Mouse (Mus musculus): ENCODE results near the gene Hilpda. TPM values are rescaled to one million over a fixed set of nuclear protein-coding genes. Genes with fewer than 3 reads are reported as not detected.

Gene Hilpda
- total and polyA plus RNA-seq, 3 experiments, result 16.3 to 36.0 (median 31.1) TPM

- TF ChIP-seq GATA1 (IDR thresholded peaks at IDR 0.05; ENCODE audit: borderline replicate concordance, low read length), result no peak
- no peak for TF ChIP-seq TAL1 (conservative IDR thresholded peaks at IDR 0.05; ENCODE audit: low read depth, low read length)
- TF ChIP-seq POLR2AphosphoS5 (IDR thresholded peaks at IDR 0.05; ENCODE audit: insufficient replicate concordance, low read depth, low read length), result no peak
- no peak for TF ChIP-seq CTCF (IDR thresholded peaks at IDR 0.05; ENCODE audit: low read depth, low read length)
- no peak for TF ChIP-seq GATA2 (IDR thresholded peaks at IDR 0.05; ENCODE audit: borderline replicate concordance, low read depth, low read length)
- no peaks in the 10 kb centered on the region for H3K36me3 ChIP-seq (replicated peaks)
- peaks cover 17% of the 10 kb centered on the region for H3K27me3 ChIP-seq (ENCODE audit: insufficient read depth, low read length)
- H3K4me3 ChIP-seq (ENCODE audit: low read depth, low read length), result no peak overlapping the region
- H3K9me3 ChIP-seq (replicated peaks), result no peaks in the 10 kb centered on the region
- DNase-seq (ENCODE audit: low spot score) (no peak), ATAC-seq (ENCODE audit: extremely low read depth, insufficient number of reproducible peaks, low FRiP score, poor library complexity, severe bottlenecking) (no peak)
- no peaks in the 10 kb centered on the region for H3K4me1 ChIP-seq (ENCODE audit: insufficient read depth, low read depth, low read length)
These were observed 31.4 kb downstream of the Hilpda start for GRCm38 (mm10) chr6:29303726-29304125.

- Histone ChIP-seq H3K9me3 (replicated peaks) (no peaks in the 10 kb centered on the region), H3K4me1 (ENCODE audit: insufficient read depth, low read depth, low read length) (no peaks in the 10 kb centered on the region), H3K4me3 (ENCODE audit: low read depth, low read length) (no peak overlapping the region), H3K27me3 (ENCODE audit: insufficient read depth, low read length) (peaks cover 14% of the 10 kb centered on the region), H3K36me3 (replicated peaks) (no peaks in the 10 kb centered on the region)
- ATAC-seq (ENCODE audit: extremely low read depth, insufficient number of reproducible peaks, low FRiP score, poor library complexity, severe bottlenecking), result no peak
- DNase-seq (ENCODE audit: low spot score), result no peak
- TF ChIP-seq POLR2AphosphoS5 (IDR thresholded peaks at IDR 0.05; ENCODE audit: insufficient replicate concordance, low read depth, low read length), result no peak
- TF ChIP-seq CTCF (IDR thresholded peaks at IDR 0.05; ENCODE audit: low read depth, low read length), result no peak
- no peak for TF ChIP-seq GATA1 (IDR thresholded peaks at IDR 0.05; ENCODE audit: borderline replicate concordance, low read length)
- no peak for TF ChIP-seq GATA2 (IDR thresholded peaks at IDR 0.05; ENCODE audit: borderline replicate concordance, low read depth, low read length)
These were observed 33.2 kb downstream of the Hilpda start for GRCm38 (mm10) chr6:29305462-29305861.

- peaks cover 15% of the 10 kb centered on the region for H3K27me3 ChIP-seq (ENCODE audit: insufficient read depth, low read length)
- TF ChIP-seq GATA1 (IDR thresholded peaks at IDR 0.05; ENCODE audit: borderline replicate concordance, low read length) (no peak), CTCF (IDR thresholded peaks at IDR 0.05; ENCODE audit: low read depth, low read length) (no peak), TAL1 (conservative IDR thresholded peaks at IDR 0.05; ENCODE audit: low read depth, low read length) (no peak), POLR2AphosphoS5 (IDR thresholded peaks at IDR 0.05; ENCODE audit: insufficient replicate concordance, low read depth, low read length) (no peak), GATA2 (IDR thresholded peaks at IDR 0.05; ENCODE audit: borderline replicate concordance, low read depth, low read length) (no peak)
- DNase-seq (ENCODE audit: low spot score) (no peak), ATAC-seq (ENCODE audit: extremely low read depth, insufficient number of reproducible peaks, low FRiP score, poor library complexity, severe bottlenecking) (no peak)
- H3K4me1 ChIP-seq (ENCODE audit: insufficient read depth, low read depth, low read length), result no peaks in the 10 kb centered on the region
- H3K36me3 ChIP-seq (replicated peaks), result no peaks in the 10 kb centered on the region
- no peak overlapping the region for H3K4me3 ChIP-seq (ENCODE audit: low read depth, low read length)
- H3K9me3 ChIP-seq (replicated peaks), result no peaks in the 10 kb centered on the region
These were observed 36.7 kb downstream of the Hilpda start for GRCm38 (mm10) chr6:29308846-29309605.

- DNase-seq (ENCODE audit: low spot score), result no peak
- TF ChIP-seq GATA2 (IDR thresholded peaks at IDR 0.05; ENCODE audit: borderline replicate concordance, low read depth, low read length) (no peak), TAL1 (conservative IDR thresholded peaks at IDR 0.05; ENCODE audit: low read depth, low read length) (no peak), CTCF (IDR thresholded peaks at IDR 0.05; ENCODE audit: low read depth, low read length) (no peak), GATA1 (IDR thresholded peaks at IDR 0.05; ENCODE audit: borderline replicate concordance, low read length) (no peak), POLR2AphosphoS5 (IDR thresholded peaks at IDR 0.05; ENCODE audit: insufficient replicate concordance, low read depth, low read length) (no peak)
- Histone ChIP-seq H3K27me3 (ENCODE audit: insufficient read depth, low read length) (peaks cover 11% of the 10 kb centered on the region), H3K4me3 (ENCODE audit: low read depth, low read length) (no peak overlapping the region), H3K36me3 (replicated peaks) (no peaks in the 10 kb centered on the region), H3K9me3 (replicated peaks) (no peaks in the 10 kb centered on the region), H3K4me1 (ENCODE audit: insufficient read depth, low read depth, low read length) (no peaks in the 10 kb centered on the region)
- ATAC-seq (ENCODE audit: extremely low read depth, insufficient number of reproducible peaks, low FRiP score, poor library complexity, severe bottlenecking), result no peak
These were observed 41.5 kb downstream of the Hilpda start for GRCm38 (mm10) chr6:29313690-29314202.

GRCm38 (mm10) chr6:29317286-29317685, 45.0 kb downstream of the Hilpda start:
- no peak for ATAC-seq (ENCODE audit: extremely low read depth, insufficient number of reproducible peaks, low FRiP score, poor library complexity, severe bottlenecking)
- no peak overlapping the region for H3K4me3 ChIP-seq (ENCODE audit: low read depth, low read length)
- peaks cover 31% of the 10 kb centered on the region for H3K27me3 ChIP-seq (ENCODE audit: insufficient read depth, low read length)
- no peak for DNase-seq (ENCODE audit: low spot score)
- H3K36me3 ChIP-seq (replicated peaks), result no peaks in the 10 kb centered on the region
- no peak for TF ChIP-seq CTCF (IDR thresholded peaks at IDR 0.05; ENCODE audit: low read depth, low read length)
- no peak for TF ChIP-seq GATA2 (IDR thresholded peaks at IDR 0.05; ENCODE audit: borderline replicate concordance, low read depth, low read length)
- no peak for TF ChIP-seq TAL1 (conservative IDR thresholded peaks at IDR 0.05; ENCODE audit: low read depth, low read length)
- TF ChIP-seq POLR2AphosphoS5 (IDR thresholded peaks at IDR 0.05; ENCODE audit: insufficient replicate concordance, low read depth, low read length), result no peak
- no peak for TF ChIP-seq GATA1 (IDR thresholded peaks at IDR 0.05; ENCODE audit: borderline replicate concordance, low read length)
- no peaks in the 10 kb centered on the region for H3K9me3 ChIP-seq (replicated peaks)
- peaks cover 2% of the 10 kb centered on the region; the same call in 1 of the 2 replicates for H3K4me1 ChIP-seq (ENCODE audit: insufficient read depth, low read depth, low read length)

GRCm38 (mm10) chr6:29317941-29318340, 45.7 kb downstream of the Hilpda start:
- no peak for DNase-seq (ENCODE audit: low spot score)
- ATAC-seq (ENCODE audit: extremely low read depth, insufficient number of reproducible peaks, low FRiP score, poor library complexity, severe bottlenecking), result no peak

More at GRCm38 (mm10) chr6:29317941-29318340, 45.7 kb downstream of the Hilpda start:
- no peak overlapping the region for H3K4me3 ChIP-seq (ENCODE audit: low read depth, low read length)
- TF ChIP-seq GATA1 (IDR thresholded peaks at IDR 0.05; ENCODE audit: borderline replicate concordance, low read length) (no peak), GATA2 (IDR thresholded peaks at IDR 0.05; ENCODE audit: borderline replicate concordance, low read depth, low read length) (no peak), POLR2AphosphoS5 (IDR thresholded peaks at IDR 0.05; ENCODE audit: insufficient replicate concordance, low read depth, low read length) (no peak), CTCF (IDR thresholded peaks at IDR 0.05; ENCODE audit: low read depth, low read length) (no peak), TAL1 (conservative IDR thresholded peaks at IDR 0.05; ENCODE audit: low read depth, low read length) (no peak)
- peaks cover 3% of the 10 kb centered on the region; the same call in 1 of the 2 replicates for H3K4me1 ChIP-seq (ENCODE audit: insufficient read depth, low read depth, low read length)
- peaks cover 30% of the 10 kb centered on the region for H3K27me3 ChIP-seq (ENCODE audit: insufficient read depth, low read length)
- no peaks in the 10 kb centered on the region for H3K36me3 ChIP-seq (replicated peaks)
- H3K9me3 ChIP-seq (replicated peaks), result no peaks in the 10 kb centered on the region

All from G1E (cell line).